In genomic region chr2:173719115-173719514, GRCm38 (mm10) we compare ENCODE assay signal across 10 mouse cellular contexts. TPM values are rescaled to one million over a fixed set of nuclear protein-coding genes. Genes with fewer than 3 reads are reported as not detected.
A peak's percentile ranks its signal among the peaks of the same experiment; 100 is the strongest.
DNase-seq lines count a peak whose midpoint lies in the region; TF ChIP-seq lines count a peak whose summit lies in the region.
"Not testable (repeated sequence)": the region's sequence is repeated elsewhere in the genome, so short reads cannot be mapped to it uniquely, and the experiment has no call there.
"Had no signal": no experiment of that assay in that cellular context is flagged by ENCODE, and none has a peak within 500 bp of the region (broad histone marks: within the 10 kb centered on the region; RNA-seq: fewer than 3 reads in every experiment).

TSS of gene 1700010B08Rik (plus strand) at chr2:173719415.

- TF ChIP-seq POLR2A in testis, adult 2 months (IDR thresholded peaks at IDR 0.05; ENCODE audit: control insufficient read depth, low read depth, low read length), result peak; percentile 44

- peak within 1 kb of the TSS; percentile 97 for H3K27ac ChIP-seq in testis, adult 2 months (ENCODE audit: control insufficient read depth, insufficient read depth, low read depth, low read length)

- H3K4me1 ChIP-seq in testis, adult 2 months (ENCODE audit: control insufficient read depth, insufficient read depth, low read length), result peaks cover 20% of the 10 kb centered on the region

- not testable (repeated sequence) for H3K27me3 ChIP-seq in testis, adult 2 months (ENCODE audit: control insufficient read depth, insufficient read depth, low read length)

- peak; percentile 25 for DNase-seq in retina, postnatal 1 day

- TF ChIP-seq CTCF in testis, adult 2 months (IDR thresholded peaks at IDR 0.05; ENCODE audit: control insufficient read depth, insufficient read depth, insufficient replicate concordance, low read depth, low read length), result not testable (repeated sequence)

- H3K36me3 ChIP-seq in testis, adult 2 months (ENCODE audit: control insufficient read depth, insufficient read depth, low read length), result not testable (repeated sequence)

- peak within 1 kb of the TSS; percentile 91 for H3K4me3 ChIP-seq in testis, adult 2 months (ENCODE audit: control insufficient read depth, low read depth, low read length)

RNA-seq across cellular contexts. Expression of gene 1700010B08Rik, which starts in this region (rescaled TPM):
- polyA plus RNA-seq in testis, adult 2 months (2012; rRNA removed), result 402 and 430 TPM in 2 replicates
- polyA plus RNA-seq: activated CD4-positive, CD25-positive, alpha-beta regulatory T cell, adult 4 months; adrenal gland, adult 2 months; brain, embryonic 14.5 days; C2C12; CD4-positive, CD25-positive, alpha-beta regulatory T cell, adult 4 months; cerebellum, adult 2 months; G1E; Patski had no signal
